Mouse (Mus musculus) Patski (cell line): Measurements from ENCODE around the gene Zfp523. TPM values are rescaled to one million over a fixed set of nuclear protein-coding genes. Genes with fewer than 3 reads are reported as not detected.
"Not testable (repeated sequence)": the region's sequence is repeated elsewhere in the genome, so short reads cannot be mapped to it uniquely, and the experiment has no call there.

Experiments
- ATAC-seq: fragments of 100-300 bp; one replicate; pipeline ENCODE4 v1.8.0; 2021
- CTCF ChIA-PET: fragments of 350-600 bp; sonication (Branson Sonifier 250); formaldehyde crosslinking; loops from one replicate; lab custom pipeline; 2022; ENCODE audit warnings: inconsistent platforms; lab: Charles Lee
- POLR2A ChIA-PET: fragments of 350-600 bp; sonication (Branson Sonifier 250); formaldehyde crosslinking; loops from one replicate; lab custom pipeline; 2022; ENCODE audit warnings: antibody characterized with exemption, inconsistent platforms; lab: Charles Lee
- DNase-seq: peaks from one replicate; pipeline ENCODE4 v3.0.0-alpha.2; 2011; ENCODE audit warnings: low read depth, low spot score
- H3K27me3 ChIP-seq: fragments of 371-371 bp; one replicate; pipeline ENCODE4 v1.5.1; 2021
- CTCF ChIP-seq: fragments of 100-300 bp; IDR thresholded peaks from one replicate; pipeline ENCODE4 v1.5.1; 2021
- in situ Hi-C: fragments of 300-500 bp; cut with MboI; formaldehyde crosslinking; loops from 3 replicates; pipeline ENCODE4 v1.11.1; 2018; ENCODE audit warnings: low pct_unique_long_range_greater_than_20kb, mixed read lengths
- polyA plus RNA-seq: library from polyadenylated mRNA; unstranded; gene quantifications from one replicate; pipeline ENCODE4 v1.2.3, GENCODE M21; 2021

Gene Zfp523
- polyA plus RNA-seq, 1 experiment from 2014 or later, result 65.9 TPM

DNA sequence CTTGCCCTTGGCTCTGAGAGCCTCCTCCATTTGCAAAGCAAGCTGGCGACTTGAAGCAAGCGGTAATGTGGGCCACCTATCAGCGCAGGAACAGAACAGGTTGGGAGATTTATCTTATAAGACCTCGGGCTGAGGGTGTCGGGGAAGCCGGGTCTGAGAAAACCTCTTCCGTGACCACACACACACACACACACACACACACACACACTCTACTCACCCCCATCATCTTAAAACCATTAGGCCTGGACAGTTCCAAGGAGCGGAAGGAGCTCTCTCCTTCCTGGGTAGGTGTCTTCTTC is 31.3 kb downstream of the Zfp523 start:
- DNase-seq (no peak), ATAC-seq (no peak)
- H3K27me3 ChIP-seq, result no peaks in the 10 kb centered on the region
- ChIA-PET CTCF (interaction anchor here (0.9 to 1.7 kb wide), 3 partner anchors 8 to 18 kb away, joined by 3 to 7 read pairs (median 3); no protein-coding TSS in a partner anchor), POLR2A (interaction anchor here (0.5 to 0.9 kb wide), 2 partner anchors 123 to 247 kb away, joined by 3 to 5 read pairs; no protein-coding TSS in a partner anchor)
- in situ Hi-C loops, result loop anchor here (25.0 kb wide), 1 partner anchor 329 kb away; the partner anchor contains the start of genes Armc12 and Clpsl2
- TF ChIP-seq CTCF, result no peak

DNA sequence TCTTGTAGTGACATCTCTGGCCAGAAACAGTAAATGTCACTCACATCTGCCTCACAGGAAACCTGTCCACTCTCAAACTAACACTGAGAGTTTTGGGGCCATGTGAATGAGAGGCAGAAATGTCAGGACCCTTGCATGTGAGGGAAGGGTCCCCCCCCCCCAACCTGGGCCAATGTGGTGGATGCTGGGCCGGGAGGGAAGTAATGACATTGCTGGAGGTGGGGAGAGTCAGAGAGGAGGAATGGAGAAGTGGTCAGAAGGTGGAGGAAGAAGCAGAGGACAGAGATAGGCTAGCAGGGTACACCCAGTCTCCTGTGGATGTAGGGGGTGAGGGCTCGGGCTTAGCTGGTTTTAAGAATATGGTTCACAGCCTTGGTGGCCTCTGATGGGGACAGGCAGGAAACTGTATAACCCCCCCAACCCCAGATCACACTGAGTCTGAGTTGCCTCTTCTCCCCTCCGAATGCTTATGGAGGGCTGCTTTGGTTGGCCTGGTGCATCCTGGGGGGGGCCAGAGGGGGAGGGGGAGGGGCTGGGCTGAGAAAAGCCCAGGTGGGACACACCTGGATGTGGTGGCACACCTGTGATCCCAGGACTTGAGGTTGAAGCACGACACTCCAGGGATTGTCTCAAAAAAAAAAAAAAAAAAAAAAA is 32.7 kb downstream of the Zfp523 start:
- in situ Hi-C loops, result loop anchor here (10.0 to 25.0 kb wide), 2 partner anchors 175 to 328 kb away; partner anchors contain the start of genes Armc12 and Clpsl2
- no peaks in the 10 kb centered on the region for H3K27me3 ChIP-seq
- ATAC-seq (no peak), DNase-seq (no peak)
- no peak for TF ChIP-seq CTCF
- POLR2A ChIA-PET, result no interaction called here
- CTCF ChIA-PET, result no interaction called here

DNA sequence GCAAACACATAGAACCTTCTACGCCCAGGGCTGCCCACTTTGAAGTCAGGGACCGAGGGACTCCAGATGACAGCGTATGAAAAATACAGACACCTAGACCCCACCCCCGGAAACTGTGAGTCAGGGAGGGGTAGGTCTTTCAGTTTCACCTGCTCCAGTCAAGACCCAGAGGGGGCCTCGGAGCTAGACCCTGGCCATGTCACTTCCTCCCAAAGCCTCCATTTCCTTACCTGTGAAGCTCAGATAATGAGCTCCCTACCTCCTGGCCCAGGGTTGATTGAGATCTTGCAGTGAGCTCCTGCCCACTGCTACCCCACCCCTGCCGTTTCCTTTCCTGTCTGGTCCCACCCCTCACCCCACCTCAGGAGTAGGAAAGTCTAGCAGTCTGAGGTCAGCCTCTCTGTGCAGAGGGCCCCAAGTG is 35.0 kb downstream of the Zfp523 start:
- ChIA-PET CTCF (interaction anchor here (2.4 kb wide), 1 partner anchor 14 kb away, joined by 7 read pairs; no protein-coding TSS in a partner anchor), POLR2A (interaction anchor here (1.2 kb wide), 1 partner anchor 22 kb away, joined by 3 read pairs; no protein-coding TSS in a partner anchor)
- in situ Hi-C loops, result loop anchor here (10.0 to 25.0 kb wide), 2 partner anchors 173 to 325 kb away; partner anchors contain the start of genes Armc12 and Clpsl2
- H3K27me3 ChIP-seq, result no peaks in the 10 kb centered on the region
- DNase-seq, result no peak
- TF ChIP-seq CTCF, result no peak
- ATAC-seq, result no peak

- TF ChIP-seq CTCF, result no peak
- DNase-seq, result no peak
- ChIA-PET CTCF (interaction anchor here (0.8 to 2.4 kb wide), 4 partner anchors 10 to 20 kb away, joined by 3 to 7 read pairs (median 4); partner anchors contain the start of gene Ppard), POLR2A (interaction anchor here (1.2 kb wide), 1 partner anchor 21 kb away, joined by 3 read pairs; no protein-coding TSS in a partner anchor)
- ATAC-seq, result no peak
- in situ Hi-C loops, result loop anchor here (10.0 to 25.0 kb wide), 2 partner anchors 172 to 325 kb away; partner anchors contain the start of genes Armc12 and Clpsl2
- no peaks in the 10 kb centered on the region for H3K27me3 ChIP-seq
These were observed 35.5 kb downstream of the Zfp523 start for GRCm38 (mm10) chr17:28212391-28212790.

- in situ Hi-C loops, result loop anchor here (10.0 to 25.0 kb wide), 2 partner anchors 172 to 324 kb away; partner anchors contain the start of genes Armc12 and Clpsl2
- no peak for ATAC-seq
- TF ChIP-seq CTCF, result no peak
- DNase-seq, result no peak
- POLR2A ChIA-PET, result no interaction called here
- no peaks in the 10 kb centered on the region for H3K27me3 ChIP-seq
- CTCF ChIA-PET, result interaction anchor here (0.8 to 2.4 kb wide), 4 partner anchors 9 to 20 kb away, joined by 3 to 7 read pairs (median 4); partner anchors contain the start of gene Ppard
These were observed 36.3 kb downstream of the Zfp523 start for GRCm38 (mm10) chr17:28213236-28213635.

- DNase-seq, result no peak
- ChIA-PET CTCF (no interaction called here), POLR2A (no interaction called here)
- ATAC-seq, result no peak
- TF ChIP-seq CTCF, result no peak
- H3K27me3 ChIP-seq, result no peaks in the 10 kb centered on the region
- in situ Hi-C loops, result loop anchor here (10.0 to 25.0 kb wide), 2 partner anchors 168 to 321 kb away; partner anchors contain the start of genes Armc12 and Clpsl2
These were observed 39.9 kb downstream of the Zfp523 start for GRCm38 (mm10) chr17:28216791-28217190.

DNA sequence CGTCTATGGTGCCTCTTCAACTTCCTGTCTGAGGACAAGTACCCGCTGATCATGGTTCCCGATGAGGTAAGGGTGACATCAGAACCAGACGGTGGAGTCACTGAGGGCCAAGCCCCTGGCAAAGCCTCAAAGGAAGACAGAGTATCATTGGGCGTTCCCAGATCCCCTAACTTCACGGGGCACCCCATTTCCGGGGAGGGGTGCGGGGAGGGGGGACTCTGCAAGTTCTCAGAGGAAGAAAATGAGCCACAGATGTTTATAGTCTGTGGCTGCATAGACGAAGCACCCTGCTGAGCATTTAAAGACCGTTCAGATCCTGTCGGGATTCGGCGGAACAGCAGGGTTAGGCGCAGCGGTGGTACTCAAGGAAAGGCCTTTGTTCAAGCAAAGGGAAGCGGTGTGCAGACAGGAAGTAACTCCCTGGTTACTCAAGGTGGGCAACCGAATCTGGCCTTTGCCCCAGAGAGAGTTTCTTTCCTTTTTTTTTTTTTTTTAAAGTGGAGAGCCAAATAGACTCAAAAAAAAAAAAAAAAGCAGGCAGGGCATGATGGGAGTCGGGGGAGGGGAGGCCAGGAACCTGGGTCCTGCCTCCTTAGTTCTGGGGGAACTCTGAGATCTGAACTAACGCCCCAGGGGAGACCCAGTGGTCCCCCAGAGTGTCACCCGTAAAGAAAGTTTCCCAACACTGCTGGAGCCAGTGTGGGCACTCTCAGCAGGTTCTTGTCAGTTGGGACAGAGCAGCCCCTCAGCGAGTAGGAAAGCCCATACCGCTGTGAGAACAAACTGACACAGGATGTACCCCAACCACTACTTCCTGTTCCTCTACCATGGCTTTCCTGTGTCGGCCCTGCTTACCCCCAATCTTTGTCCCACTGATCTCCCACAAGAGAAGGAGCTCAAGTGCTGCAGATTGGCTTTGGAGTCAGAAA is 41.1 kb downstream of the Zfp523 start:
- POLR2A ChIA-PET, result no interaction called here
- CTCF ChIA-PET, result no interaction called here

DNA sequence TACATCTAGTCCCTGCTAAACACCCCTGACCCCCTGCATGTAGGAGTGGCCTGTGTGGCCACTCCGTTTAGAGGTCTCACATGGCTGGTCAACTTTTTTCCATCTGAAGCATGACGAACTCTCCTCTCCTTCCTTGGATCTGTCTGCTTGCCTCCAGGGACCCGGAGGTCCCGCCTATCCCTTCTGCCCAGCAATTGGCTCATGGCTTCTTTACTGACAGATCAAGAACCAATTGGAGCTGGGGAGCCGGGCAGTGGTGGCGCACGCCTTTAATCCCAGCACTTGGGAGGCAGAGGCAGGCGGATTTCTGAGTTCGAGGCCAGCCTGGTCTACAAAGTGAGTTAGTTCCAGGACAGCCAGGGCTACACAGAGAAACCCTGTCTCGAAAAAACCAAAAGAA is 45.5 kb downstream of the Zfp523 start:
- POLR2A ChIA-PET, H3K27me3 ChIP-seq, DNase-seq, ATAC-seq: not testable (repeated sequence)
- CTCF ChIA-PET, result interaction anchor here (1.4 to 1.8 kb wide), 2 partner anchors 9 to 19 kb away, joined by 4 to 6 read pairs; no protein-coding TSS in a partner anchor
- in situ Hi-C loops, result loop anchor here (25.0 kb wide), 1 partner anchor 315 kb away; the partner anchor contains the start of genes Armc12 and Clpsl2

More for the DNA sequence above, 41.1 kb downstream of the Zfp523 start:
- no peaks in the 10 kb centered on the region for H3K27me3 ChIP-seq
- no peak for TF ChIP-seq CTCF
- in situ Hi-C loops, result loop anchor here (10.0 to 25.0 kb wide), 2 partner anchors 167 to 319 kb away; partner anchors contain the start of genes Armc12 and Clpsl2
- ATAC-seq (no peak), DNase-seq (no peak)

DNA sequence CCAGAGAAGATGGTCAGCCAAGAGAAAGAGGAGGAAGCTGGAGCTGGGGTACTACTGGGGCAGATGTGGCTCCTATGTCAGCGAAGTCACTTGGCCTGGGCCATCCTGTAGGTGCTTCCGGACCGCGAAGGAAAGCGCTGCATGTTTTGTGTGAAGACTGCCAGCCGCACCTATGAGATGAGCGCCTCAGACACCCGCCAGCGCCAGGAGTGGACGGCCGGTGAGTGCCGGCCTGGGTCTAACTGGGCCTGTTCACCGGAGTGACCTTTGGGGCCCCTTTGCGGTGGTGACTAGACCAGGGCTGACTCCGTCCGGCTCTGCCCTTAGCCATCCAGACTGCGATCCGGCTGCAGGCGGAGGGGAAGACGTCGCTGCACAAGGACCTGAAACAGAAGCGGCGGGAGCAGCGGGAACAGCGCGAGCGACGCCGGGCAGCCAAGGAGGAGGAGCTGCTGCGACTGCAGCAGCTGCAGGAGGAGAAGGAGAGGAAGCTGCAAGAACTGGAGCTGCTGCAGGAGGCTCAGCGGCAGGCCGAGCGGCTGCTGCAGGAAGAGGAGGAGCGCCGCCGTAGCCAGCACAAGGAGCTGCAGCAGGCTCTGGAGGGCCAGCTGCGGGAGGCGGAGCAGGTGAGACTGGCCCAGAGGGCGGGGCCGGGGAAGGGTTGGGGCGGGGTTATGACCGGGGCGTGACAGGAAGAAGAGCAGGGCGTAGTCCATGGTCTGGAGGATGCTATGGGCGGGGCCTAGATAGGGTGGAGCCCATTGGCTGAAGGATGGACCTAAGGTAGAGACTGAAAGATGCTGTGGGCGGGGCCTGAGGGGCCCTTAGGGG is 46.8 kb downstream of the Zfp523 start:
- H3K27me3 ChIP-seq, result no peaks in the 10 kb centered on the region
- CTCF ChIA-PET, result interaction anchor here (1.5 to 5.0 kb wide), 3 partner anchors 11 to 86 kb away, joined by 3 to 64 read pairs (median 6); no protein-coding TSS in a partner anchor
- in situ Hi-C loops, result loop anchor here (25.0 kb wide), 1 partner anchor 314 kb away; the partner anchor contains the start of genes Armc12 and Clpsl2
- peak; percentile 63 for ATAC-seq
- no peak for TF ChIP-seq CTCF
- POLR2A ChIA-PET, result interaction anchor here (0.6 to 1.1 kb wide), 2 partner anchors 89 to 312 kb away, joined by 5 read pairs; partner anchors contain the start of gene Fance
- no peak for DNase-seq
